Mouse (Mus musculus): ENCODE measurements around the gene Syngr2. TPM values are rescaled to one million over a fixed set of nuclear protein-coding genes. Genes with fewer than 3 reads are reported as not detected.

Gene Syngr2
- polyA plus RNA-seq, 1 experiment from 2014 or later: 32.7 TPM

DNA sequence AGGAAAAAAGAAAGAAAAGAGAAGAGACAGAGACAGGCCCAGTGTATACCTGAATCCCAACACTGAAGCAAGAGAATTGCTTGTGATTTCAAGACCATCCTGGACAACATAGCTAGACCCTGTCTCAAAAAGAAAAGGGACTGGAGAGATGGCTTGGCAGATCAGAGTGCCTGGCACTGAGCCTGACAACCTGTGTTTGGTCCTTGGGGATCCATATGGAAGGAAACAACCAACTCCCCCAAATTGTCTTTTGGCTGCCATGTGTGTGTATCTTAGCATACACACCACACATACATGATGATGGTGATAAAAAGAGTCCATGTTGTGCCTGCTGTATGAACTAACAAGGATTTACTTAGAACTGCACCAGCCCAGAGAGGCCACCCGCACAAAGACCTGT lies 29.6 kb downstream of the Syngr2 start:
- ATAC-seq (replicated peaks; ENCODE audit: low FRiP score) (no peak), DNase-seq (ENCODE audit: low spot score) (no peak)
- no peaks in the 10 kb centered on the region for H3K9me3 ChIP-seq (ENCODE audit: control insufficient read depth, low read length)
- H3K27ac ChIP-seq (ENCODE audit: low read depth, low read length): no peak overlapping the region
- H3K4me2 ChIP-seq (ENCODE audit: low read depth, low read length, severe bottlenecking): no peak overlapping the region
- no peaks in the 10 kb centered on the region for H3K4me1 ChIP-seq (replicated peaks; ENCODE audit: control insufficient read depth, insufficient read depth, low read length)
- H3K27me3 ChIP-seq (ENCODE audit: control insufficient read depth, insufficient read depth, low read length): no peaks in the 10 kb centered on the region
- no peaks in the 10 kb centered on the region for H3K36me3 ChIP-seq (ENCODE audit: control insufficient read depth, insufficient read depth, low read length)
- 91% methylated on average over 1 of the region's 1 CpGs for WGBS
- H3K4me3 ChIP-seq (ENCODE audit: low read depth, low read length): no peak overlapping the region
- no peak overlapping the region for H3K9ac ChIP-seq (ENCODE audit: low read length)

DNA sequence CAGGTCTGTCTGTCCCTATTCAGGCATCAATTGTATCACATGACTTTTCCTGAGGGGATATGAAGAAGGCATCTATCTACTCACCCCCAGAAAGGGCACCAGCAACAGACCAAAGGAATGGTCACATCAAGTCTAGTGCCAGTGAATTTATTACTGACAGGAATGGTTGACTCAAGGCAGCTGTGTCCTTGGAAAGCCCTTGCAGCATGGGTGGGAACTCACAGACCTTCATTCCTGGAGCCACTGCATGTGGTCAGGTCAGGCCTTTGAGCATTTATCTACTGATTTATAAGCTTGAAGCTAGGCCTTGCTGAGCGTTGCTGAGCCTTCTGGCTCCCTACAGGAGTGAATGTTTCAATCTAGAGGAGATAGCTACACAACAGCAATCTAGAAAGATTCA lies 31.4 kb downstream of the Syngr2 start:
- ATAC-seq (replicated peaks; ENCODE audit: low FRiP score): no peak
- Histone ChIP-seq H3K9ac (ENCODE audit: low read length) (no peak overlapping the region), H3K27me3 (ENCODE audit: control insufficient read depth, insufficient read depth, low read length) (no peaks in the 10 kb centered on the region), H3K4me2 (ENCODE audit: low read depth, low read length, severe bottlenecking) (no peak overlapping the region), H3K9me3 (ENCODE audit: control insufficient read depth, low read length) (no peaks in the 10 kb centered on the region), H3K36me3 (ENCODE audit: control insufficient read depth, insufficient read depth, low read length) (no peaks in the 10 kb centered on the region), H3K4me3 (ENCODE audit: low read depth, low read length) (no peak overlapping the region), H3K4me1 (replicated peaks; ENCODE audit: control insufficient read depth, insufficient read depth, low read length) (no peaks in the 10 kb centered on the region), H3K27ac (ENCODE audit: low read depth, low read length) (no peak overlapping the region)
- no peak for DNase-seq (ENCODE audit: low spot score)
- WGBS: 63% methylated on average over 1 of the region's 1 CpGs

DNA sequence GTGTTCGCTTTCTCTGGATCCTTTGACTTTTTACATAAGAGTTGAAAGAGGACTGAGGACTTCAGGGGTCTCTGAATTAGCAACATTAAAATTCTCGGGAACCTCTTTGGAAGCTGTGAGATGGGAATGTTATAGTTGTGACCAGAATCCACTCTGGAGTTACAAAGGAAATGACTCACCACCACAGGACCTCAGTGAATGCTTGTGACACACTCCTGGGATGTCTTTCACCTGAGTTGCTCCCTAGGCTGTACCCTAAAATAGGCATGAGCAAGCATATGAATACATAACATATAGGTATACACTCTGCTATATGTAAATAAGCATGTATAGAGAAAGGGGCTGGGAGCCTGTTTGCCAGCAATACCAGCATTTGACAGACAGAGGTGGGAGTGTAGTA lies 34.0 kb downstream of the Syngr2 start:
- Histone ChIP-seq H3K9ac (ENCODE audit: low read length) (no peak overlapping the region), H3K9me3 (ENCODE audit: control insufficient read depth, low read length) (no peaks in the 10 kb centered on the region), H3K4me3 (ENCODE audit: low read depth, low read length) (no peak overlapping the region), H3K4me2 (ENCODE audit: low read depth, low read length, severe bottlenecking) (no peak overlapping the region), H3K27ac (ENCODE audit: low read depth, low read length) (no peak overlapping the region), H3K4me1 (replicated peaks; ENCODE audit: control insufficient read depth, insufficient read depth, low read length) (no peaks in the 10 kb centered on the region; the same call in 1 of the 2 replicates), H3K36me3 (ENCODE audit: control insufficient read depth, insufficient read depth, low read length) (no peaks in the 10 kb centered on the region), H3K27me3 (ENCODE audit: control insufficient read depth, insufficient read depth, low read length) (no peaks in the 10 kb centered on the region)
- DNase-seq (ENCODE audit: low spot score): no peak
- WGBS: 88% methylated on average over 2 of the region's 2 CpGs
- no peak for ATAC-seq (replicated peaks; ENCODE audit: low FRiP score)

DNA sequence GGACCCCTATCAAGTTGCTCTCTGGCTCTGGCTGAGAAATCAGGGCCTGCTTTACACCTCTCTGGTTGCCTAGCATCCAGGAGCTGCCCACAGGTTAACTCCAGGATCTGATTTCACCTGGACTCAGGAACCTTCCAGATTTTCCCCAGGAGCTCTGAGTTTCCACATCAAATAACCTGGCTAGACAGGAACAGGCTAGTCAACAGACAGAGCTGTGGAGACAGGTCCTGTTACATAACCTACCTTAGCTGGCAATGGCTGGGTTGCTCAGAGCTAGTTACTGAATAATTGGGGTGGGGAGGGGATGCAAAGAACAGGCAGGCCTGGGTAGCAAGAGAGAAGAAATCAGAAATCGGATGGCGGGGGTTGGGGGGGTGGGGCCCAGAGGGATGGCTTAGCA lies 35.5 kb downstream of the Syngr2 start:
- no peaks in the 10 kb centered on the region for H3K9me3 ChIP-seq (ENCODE audit: control insufficient read depth, low read length)
- no peak overlapping the region for H3K9ac ChIP-seq (ENCODE audit: low read length)
- H3K4me3 ChIP-seq (ENCODE audit: low read depth, low read length): no peak overlapping the region
- DNase-seq (ENCODE audit: low spot score): no peak
- no peak overlapping the region for H3K27ac ChIP-seq (ENCODE audit: low read depth, low read length)
- no peak overlapping the region for H3K4me2 ChIP-seq (ENCODE audit: low read depth, low read length, severe bottlenecking)
- ATAC-seq (replicated peaks; ENCODE audit: low FRiP score): no peak
- no peaks in the 10 kb centered on the region for H3K36me3 ChIP-seq (ENCODE audit: control insufficient read depth, insufficient read depth, low read length)
- H3K27me3 ChIP-seq (ENCODE audit: control insufficient read depth, insufficient read depth, low read length): no peaks in the 10 kb centered on the region
- WGBS: 81% methylated on average over 2 of the region's 2 CpGs
- H3K4me1 ChIP-seq (replicated peaks; ENCODE audit: control insufficient read depth, insufficient read depth, low read length): no peaks in the 10 kb centered on the region; the same call in 1 of the 2 replicates

DNA sequence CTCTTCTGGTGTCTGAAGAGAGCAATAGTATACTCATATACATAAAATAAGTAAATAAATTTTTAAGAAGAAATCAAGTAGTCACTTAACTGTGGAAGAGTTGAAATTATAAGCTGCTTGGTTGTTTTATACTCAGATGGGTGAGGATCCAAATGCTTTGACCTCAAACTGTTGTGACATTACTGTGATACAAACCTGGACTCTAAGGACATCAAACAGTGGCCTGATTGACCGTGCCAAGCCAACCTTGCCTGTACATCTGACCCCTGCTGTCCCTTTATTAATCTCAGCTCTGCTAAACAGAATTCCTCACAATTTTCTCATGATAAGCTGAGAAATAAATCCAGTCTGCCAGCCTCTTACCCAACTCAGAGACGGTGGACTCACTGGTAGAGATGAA lies 36.2 kb downstream of the Syngr2 start:
- Histone ChIP-seq H3K27me3 (ENCODE audit: control insufficient read depth, insufficient read depth, low read length) (no peaks in the 10 kb centered on the region), H3K9ac (ENCODE audit: low read length) (no peak overlapping the region), H3K4me2 (ENCODE audit: low read depth, low read length, severe bottlenecking) (no peak overlapping the region), H3K4me3 (ENCODE audit: low read depth, low read length) (no peak overlapping the region), H3K36me3 (ENCODE audit: control insufficient read depth, insufficient read depth, low read length) (no peaks in the 10 kb centered on the region), H3K27ac (ENCODE audit: low read depth, low read length) (no peak overlapping the region), H3K4me1 (replicated peaks; ENCODE audit: control insufficient read depth, insufficient read depth, low read length) (peaks cover 5% of the 10 kb centered on the region), H3K9me3 (ENCODE audit: control insufficient read depth, low read length) (no peaks in the 10 kb centered on the region)
- ATAC-seq (replicated peaks; ENCODE audit: low FRiP score) (no peak), DNase-seq (ENCODE audit: low spot score) (no peak)
- 82% methylated on average over 2 of the region's 2 CpGs for WGBS

DNA sequence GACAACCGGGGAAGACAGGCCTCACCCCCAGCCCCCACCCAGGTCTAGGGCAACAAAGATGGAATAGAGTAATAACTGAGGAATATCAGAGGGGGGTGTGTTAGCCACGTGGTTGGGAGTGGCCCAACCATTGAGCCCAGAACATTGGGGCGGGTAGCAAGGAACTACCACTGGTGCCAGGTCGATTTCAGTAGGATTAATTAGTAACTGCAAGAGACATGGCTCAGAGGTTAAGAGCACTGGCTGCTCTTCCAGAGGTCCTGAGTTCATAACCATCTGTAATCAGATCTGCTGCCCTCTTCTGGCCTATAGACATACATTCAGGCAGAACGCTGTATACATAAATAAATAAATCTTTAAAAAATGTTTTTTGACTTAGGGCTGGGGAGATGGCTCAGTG lies 37.2 kb downstream of the Syngr2 start:
- no peaks in the 10 kb centered on the region for H3K27me3 ChIP-seq (ENCODE audit: control insufficient read depth, insufficient read depth, low read length)
- no peak overlapping the region for H3K4me3 ChIP-seq (ENCODE audit: low read depth, low read length)
- no peaks in the 10 kb centered on the region for H3K36me3 ChIP-seq (ENCODE audit: control insufficient read depth, insufficient read depth, low read length)
- no peak overlapping the region for H3K9ac ChIP-seq (ENCODE audit: low read length)
- WGBS: 63% methylated on average over 5 of the region's 5 CpGs
- no peaks in the 10 kb centered on the region for H3K9me3 ChIP-seq (ENCODE audit: control insufficient read depth, low read length)
- peaks cover 5% of the 10 kb centered on the region for H3K4me1 ChIP-seq (replicated peaks; ENCODE audit: control insufficient read depth, insufficient read depth, low read length)
- H3K4me2 ChIP-seq (ENCODE audit: low read depth, low read length, severe bottlenecking): no peak overlapping the region
- ATAC-seq (replicated peaks; ENCODE audit: low FRiP score): no peak
- H3K27ac ChIP-seq (ENCODE audit: low read depth, low read length): no peak overlapping the region
- no peak for DNase-seq (ENCODE audit: low spot score)

DNA sequence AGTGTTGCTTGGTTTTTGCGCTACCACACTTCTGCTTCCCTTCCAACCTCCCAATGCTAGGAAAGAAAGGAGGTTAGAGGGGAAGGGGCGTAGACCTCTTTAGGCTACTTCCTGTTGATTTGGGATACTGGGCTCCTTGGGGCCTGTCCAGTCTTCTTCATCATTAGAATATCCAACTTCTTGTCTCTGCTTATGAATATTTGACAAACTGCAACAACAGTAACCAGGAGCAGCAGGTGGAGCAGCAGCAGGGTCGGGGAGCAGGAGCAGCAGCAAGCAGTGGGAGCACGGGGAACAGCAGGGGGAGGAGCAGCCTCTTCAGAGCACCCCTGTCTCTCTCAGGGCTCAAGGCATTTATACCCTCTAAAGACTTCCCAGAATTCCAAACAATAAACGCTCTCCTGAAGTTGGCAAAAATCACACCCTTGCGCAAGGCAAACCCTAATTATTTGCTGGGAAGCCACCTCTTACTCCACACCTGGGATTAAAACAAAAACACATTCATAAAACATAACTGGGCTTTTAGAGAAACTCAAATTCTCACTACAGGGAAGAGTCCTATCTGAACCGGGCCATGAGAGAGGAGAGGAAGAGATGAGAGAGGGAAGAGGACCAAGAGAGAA lies 38.2 kb downstream of the Syngr2 start:
- H3K9ac ChIP-seq (ENCODE audit: low read length): peak overlapping the region; percentile 78
- ATAC-seq (replicated peaks; ENCODE audit: low FRiP score): no peak
- H3K9me3 ChIP-seq (ENCODE audit: control insufficient read depth, low read length): no peaks in the 10 kb centered on the region
- DNase-seq (ENCODE audit: low spot score): no peak
- H3K4me1 ChIP-seq (replicated peaks; ENCODE audit: control insufficient read depth, insufficient read depth, low read length): peaks cover 5% of the 10 kb centered on the region
- H3K27ac ChIP-seq (ENCODE audit: low read depth, low read length): peak overlapping the region; percentile 92; the same call in 1 of the 2 replicates
- H3K4me2 ChIP-seq (ENCODE audit: low read depth, low read length, severe bottlenecking): peak overlapping the region; percentile 59
- WGBS: 82% methylated on average over 7 of the region's 7 CpGs
- H3K27me3 ChIP-seq (ENCODE audit: control insufficient read depth, insufficient read depth, low read length): no peaks in the 10 kb centered on the region
- peaks cover 3% of the 10 kb centered on the region; the same call in 1 of the 2 replicates for H3K36me3 ChIP-seq (ENCODE audit: control insufficient read depth, insufficient read depth, low read length)
- peak overlapping the region; percentile 76; the same call in 1 of the 2 replicates for H3K4me3 ChIP-seq (ENCODE audit: low read depth, low read length)

DNA sequence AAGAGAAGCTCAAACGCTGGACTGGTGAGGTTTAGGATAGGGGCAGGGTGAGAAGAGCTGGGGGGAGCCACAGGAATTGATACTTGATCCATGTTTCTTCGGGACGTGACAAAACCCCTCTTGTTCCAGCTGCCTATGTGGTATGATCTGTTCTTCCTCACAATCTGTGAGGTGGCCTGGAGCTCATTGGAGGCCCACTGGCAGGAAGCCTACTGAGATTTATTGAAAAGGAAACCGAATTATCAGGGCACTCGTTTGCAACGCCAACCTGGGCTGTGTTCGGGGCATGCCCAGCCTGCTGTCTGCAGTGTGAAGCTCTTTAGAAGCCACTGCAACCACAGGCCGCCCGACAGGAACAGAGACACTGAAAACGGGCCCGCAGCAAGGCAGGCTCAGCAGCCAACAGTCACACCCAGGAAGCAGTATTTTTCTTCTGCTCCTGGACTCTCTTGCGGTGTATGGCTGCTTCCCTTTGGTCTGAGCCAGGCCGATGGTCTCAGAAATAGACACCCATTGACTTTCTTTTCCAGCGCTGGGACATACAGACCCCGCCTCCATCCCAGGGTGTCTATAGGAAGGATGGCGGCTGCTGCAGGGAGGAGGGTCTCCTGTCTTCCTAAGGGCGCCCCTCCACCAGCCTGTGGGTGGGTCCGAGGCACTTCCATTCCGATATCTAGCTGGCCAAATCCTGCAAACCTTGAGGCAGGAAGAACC lies 39.0 kb downstream of the Syngr2 start:
- Histone ChIP-seq H3K27me3 (ENCODE audit: control insufficient read depth, insufficient read depth, low read length) (no peaks in the 10 kb centered on the region), H3K36me3 (ENCODE audit: control insufficient read depth, insufficient read depth, low read length) (peaks cover 10% of the 10 kb centered on the region; the same call in 1 of the 2 replicates), H3K4me1 (replicated peaks; ENCODE audit: control insufficient read depth, insufficient read depth, low read length) (peaks cover 5% of the 10 kb centered on the region), H3K4me3 (ENCODE audit: low read depth, low read length) (peak overlapping the region; percentile 76), H3K4me2 (ENCODE audit: low read depth, low read length, severe bottlenecking) (peak overlapping the region; percentile 59), H3K27ac (ENCODE audit: low read depth, low read length) (peak overlapping the region; percentile 92), H3K9me3 (ENCODE audit: control insufficient read depth, low read length) (no peaks in the 10 kb centered on the region), H3K9ac (ENCODE audit: low read length) (peak overlapping the region; percentile 78)
- DNase-seq (ENCODE audit: low spot score) (peak; percentile 71), ATAC-seq (replicated peaks; ENCODE audit: low FRiP score) (peak; percentile 77)
- 13% methylated on average over 19 of the region's 19 CpGs for WGBS

Data from forebrain, embryonic 11.5 days (tissue).